Mouse (Mus musculus) lung, postnatal 10 days (tissue): ENCODE measurements at regions not wholly inside any gene's neighbourhood (a gene's known extent, or its start where the extent isn't known, plus 50 kb on each side); places are given as distances from the start of the nearest gene placed in this dataset.

ENCODE experiments used
- DNase-seq: peaks from one replicate; pipeline ENCODE4 v3.0.0; 2021

DNA sequence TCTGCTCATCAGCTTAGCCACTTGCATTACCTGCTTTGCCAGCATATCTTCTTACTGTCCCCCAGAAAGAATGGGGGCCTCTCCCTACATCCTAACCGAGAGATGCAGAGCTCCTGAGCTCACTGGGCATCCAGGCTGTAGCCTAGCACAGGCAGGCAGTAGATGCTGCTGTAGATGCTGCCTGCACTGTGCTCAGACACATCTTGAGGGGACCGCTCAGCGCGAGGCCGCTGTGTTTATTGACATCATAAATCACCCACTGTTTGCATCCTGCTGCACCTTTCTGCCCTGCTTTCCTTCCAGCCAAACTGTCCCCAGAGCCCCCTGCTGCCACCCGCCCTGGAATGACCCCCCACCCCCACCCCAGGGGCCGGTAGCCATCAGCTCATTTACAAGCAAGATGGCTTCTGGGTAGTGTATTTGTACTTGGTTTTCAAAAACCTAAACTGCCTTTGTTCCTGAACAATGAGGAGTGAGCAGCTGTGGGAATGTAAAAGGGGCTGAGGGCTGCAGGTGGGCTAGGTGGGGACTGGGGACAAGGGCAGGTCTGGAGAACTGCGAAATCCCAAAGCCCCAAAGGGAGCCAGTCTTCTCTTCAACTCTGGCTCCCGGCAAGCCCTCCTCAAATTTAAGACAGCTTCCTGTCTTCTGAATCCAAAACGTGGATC is 233.2 kb downstream of the Bcor start:
- DNase-seq: no peak

- DNase-seq: no peak
Measured at GRCm38 (mm10) chrX:11929448-11929847, 230.7 kb downstream of the Bcor start.

GRCm38 (mm10) chrX:11931432-11931831 is 228.7 kb downstream of the Bcor start:
- no peak for DNase-seq

DNA sequence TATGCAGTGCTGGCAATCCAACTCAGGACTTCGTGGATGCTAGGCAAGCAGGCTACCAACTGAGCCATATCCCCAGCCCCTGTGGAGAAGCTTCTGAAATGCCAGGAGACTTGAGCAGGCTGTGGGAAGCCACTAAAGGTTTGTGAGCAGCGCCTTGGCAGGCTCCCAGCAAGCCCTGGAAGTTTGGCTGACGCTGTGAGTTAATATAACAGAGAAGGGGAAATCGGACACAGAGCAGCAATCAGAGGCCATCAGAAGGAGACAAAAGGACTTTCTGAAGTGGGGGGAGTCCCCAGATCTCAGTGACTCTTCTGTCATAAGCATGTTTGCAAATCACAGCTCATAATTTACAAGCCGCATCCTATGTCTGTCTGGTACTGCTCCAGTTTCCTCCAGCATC is 224.8 kb downstream of the Bcor start:
- DNase-seq: peak; percentile 75

- no peak for DNase-seq
Measured at GRCm38 (mm10) chrX:11940246-11940645, 219.9 kb downstream of the Bcor start.

DNA sequence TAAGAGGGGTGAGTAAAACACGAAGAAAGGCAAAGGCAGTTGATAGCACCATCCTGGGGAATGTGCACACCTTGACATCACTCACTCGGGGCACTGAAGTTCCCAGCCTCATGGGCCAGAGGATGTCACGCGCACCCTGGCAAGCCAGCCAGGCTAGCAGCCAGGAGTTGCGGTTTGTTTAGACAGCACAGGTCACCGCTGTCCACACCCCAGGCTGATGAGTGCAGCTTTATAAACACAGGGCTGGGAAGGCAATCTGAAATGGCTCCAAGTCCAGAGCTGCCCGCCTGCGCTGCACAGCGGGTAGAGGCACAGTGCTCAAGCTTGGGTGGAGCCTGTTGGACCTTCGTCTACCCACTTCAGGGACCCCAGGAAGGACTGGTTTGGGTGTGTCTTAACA is 216.8 kb downstream of the Bcor start:
- peak; percentile 65 for DNase-seq

DNA sequence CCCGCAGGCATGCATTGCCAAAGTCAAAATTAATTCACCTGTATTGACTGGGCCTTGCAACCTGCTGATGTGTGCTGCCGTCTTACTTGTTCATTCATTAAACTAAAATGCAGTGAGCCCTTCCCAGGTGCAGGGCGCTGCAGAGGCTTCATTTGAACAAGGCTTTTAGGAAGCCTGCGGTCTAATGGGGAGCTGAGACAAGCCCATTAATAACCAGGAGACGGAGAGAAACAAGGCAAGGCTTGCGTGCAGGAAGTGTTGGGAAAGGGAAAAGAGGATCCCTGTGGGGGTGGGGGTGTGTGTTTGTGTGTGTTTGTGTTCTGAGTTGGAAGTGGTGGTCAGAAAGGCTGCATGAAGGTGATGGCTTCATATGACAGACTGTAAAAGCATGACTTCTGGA is 215.6 kb downstream of the Bcor start:
- DNase-seq: no peak

DNA sequence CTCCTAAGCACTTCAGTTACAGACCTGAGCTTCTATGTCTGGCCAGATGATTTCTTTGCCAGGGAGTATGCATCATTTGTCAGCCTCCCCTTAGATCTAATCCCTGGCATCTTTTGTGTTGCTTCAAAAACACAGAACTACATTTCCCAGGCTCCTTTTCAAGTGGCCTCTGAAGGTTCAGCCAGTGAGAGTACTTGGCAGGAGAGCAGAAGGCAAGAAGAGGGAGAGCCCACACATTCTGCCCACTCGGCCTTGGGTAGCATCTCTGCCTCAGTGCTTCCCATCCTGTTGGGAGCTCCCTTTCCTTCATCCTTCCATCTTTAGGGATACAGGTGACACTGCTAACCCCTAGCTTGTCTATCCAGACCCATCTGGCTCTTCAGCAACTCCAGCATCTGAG is 214.9 kb downstream of the Bcor start:
- DNase-seq: no peak

GRCm38 (mm10) chrX:11952193-11952592 is 208.0 kb downstream of the Bcor start:
- DNase-seq: peak; percentile 67

DNA sequence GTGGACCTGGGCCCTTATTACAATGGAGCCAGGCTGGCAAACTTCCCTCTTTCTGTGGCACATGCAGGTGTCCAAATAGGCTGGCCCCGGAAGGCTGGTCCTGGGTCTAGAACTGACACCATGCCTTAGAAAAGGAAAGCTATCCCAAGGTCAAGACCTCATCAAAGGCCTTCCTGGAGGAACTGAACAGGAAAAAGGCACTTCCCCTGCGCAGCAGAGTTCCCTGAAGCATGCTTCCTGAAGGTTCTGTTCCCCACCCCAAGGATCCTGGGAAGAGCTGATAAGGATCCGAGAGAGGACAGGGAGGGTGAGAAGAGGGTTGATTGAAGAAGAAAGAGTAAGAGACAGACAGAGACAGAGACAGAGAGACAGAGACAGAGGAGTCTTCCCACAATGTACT is 204.0 kb downstream of the Bcor start:
- DNase-seq: no peak

DNA sequence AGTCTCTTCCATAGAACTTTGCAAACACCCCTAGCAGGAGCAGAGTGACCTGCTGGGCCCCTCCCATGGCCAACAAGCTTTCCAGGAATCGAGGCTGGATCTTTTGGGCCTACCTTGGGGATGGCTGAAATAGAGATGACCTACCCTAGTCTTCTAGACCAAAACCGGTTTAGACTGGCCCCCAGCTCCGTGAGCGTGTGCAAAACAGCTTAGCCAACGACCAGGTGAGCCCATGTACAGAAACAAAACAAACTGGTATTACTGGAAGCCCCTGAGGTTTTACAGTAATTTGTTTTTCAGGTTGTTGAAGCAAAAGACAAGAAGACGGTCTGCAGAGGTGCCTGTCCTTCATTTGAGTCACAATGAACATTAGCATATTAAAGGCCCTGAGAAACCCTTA is 203.1 kb downstream of the Bcor start:
- no peak for DNase-seq

DNA sequence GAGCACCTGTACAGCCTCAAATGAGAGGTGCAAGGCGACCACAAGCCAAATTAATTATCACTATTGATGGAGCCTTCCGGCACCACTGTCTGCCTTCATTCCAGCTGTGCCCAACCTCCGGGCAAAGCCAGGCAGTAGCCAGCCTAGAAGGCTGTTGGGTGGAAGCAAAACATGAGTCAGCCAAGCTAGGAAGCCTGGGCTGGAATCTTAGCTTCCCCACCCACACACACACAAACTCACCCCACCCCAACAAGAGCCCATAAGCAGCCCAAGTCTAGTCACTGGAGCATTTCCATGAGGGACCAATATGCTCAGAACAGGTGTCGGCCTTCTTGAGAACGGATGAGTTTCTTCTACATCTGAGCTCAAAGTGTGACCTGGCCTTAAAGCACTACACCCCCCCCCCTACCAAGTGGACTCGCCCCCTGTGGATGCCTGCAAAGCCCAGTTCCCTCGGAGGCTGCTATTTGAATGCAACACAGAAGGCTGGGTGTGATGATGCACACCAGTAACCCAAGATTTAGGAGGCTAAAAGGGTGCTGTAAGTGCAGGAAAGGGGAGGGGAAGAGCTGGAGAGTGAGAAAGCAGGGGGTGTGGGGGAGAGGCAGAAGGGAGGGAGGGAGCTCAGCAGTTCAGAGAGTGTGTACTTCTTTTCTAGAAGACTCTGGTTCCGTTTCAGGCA is 200.1 kb downstream of the Bcor start:
- DNase-seq: no peak

GRCm38 (mm10) chrX:11961350-11961749 is 198.8 kb downstream of the Bcor start:
- no peak for DNase-seq

- DNase-seq: no peak
Measured at GRCm38 (mm10) chrX:11964428-11964827, 195.7 kb downstream of the Bcor start.

DNA sequence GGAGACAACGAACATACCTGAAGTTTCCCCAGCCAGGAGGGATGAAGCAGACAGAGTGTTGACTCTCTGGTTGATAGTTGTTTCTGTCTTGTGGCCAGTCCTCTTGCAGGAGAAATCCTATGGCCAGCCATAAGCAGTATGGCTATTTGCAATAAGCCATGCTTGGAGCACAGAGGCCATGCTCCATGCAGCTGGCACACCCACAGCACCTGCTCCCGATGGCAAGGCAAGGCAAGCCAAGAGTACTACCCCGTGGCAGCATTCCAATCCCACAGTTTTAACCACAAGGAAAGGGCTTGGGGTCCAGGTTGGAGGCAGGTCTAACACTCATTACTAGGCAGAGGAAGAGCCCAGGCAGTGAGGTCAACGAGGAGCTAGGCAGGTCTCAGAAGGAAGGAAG is 181.5 kb downstream of the Bcor start:
- DNase-seq: no peak

DNA sequence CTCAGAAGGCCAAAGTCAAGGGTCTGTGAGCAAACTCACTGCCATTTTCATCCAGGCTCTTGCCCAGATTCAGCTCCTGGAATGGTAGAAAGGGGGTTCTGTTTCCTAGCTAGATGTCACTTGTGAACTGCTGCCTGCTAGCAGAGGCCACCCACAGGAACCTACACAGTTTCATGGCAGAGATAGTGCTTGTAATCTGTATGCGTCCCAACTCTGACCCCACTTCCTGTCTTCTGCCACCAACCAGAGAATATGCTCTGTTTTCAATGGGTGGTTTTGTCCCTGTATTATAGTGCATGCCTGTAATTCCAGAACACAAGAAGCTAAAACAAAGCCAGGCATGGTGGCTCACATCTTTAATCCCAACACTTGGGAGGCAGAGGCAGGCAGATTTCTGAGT is 176.9 kb downstream of the Bcor start:
- DNase-seq: no peak
